Mouse (Mus musculus): ENCODE data around the gene Ripk3. TPM values are rescaled to one million over a fixed set of nuclear protein-coding genes. Genes with fewer than 3 reads are reported as not detected.

Gene Ripk3
- polyA plus RNA-seq, 1 experiment from 2014 or later: 32.7 TPM

DNA sequence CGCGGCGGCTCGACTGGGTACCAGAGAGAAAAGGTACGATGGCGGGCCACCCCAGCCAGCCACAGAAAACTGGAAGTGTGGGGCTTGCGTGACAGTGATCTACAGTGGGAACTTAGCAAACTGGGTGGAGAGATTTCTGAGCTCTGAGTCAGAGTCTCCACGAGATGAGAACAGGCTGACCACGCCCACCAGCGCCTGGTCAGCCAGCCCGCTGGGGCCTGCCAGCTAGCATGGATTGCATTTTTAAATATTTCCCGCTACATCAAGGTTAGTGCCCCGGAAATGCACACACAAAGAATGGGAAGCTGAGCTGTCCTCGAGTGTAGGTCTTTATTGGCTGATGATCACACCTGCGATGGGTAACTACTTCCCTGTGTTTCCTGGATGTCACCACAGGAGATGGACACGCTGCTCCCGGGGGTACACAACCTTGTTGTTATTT, 26.7 kb upstream of the Ripk3 start:
- H3K4me1 ChIP-seq (ENCODE audit: control insufficient read depth, insufficient read depth, low read length): peaks cover 4% of the 10 kb centered on the region
- no peaks in the 10 kb centered on the region for H3K36me3 ChIP-seq (ENCODE audit: control insufficient read depth, insufficient read depth, low read length)
- peak; percentile 94 for ATAC-seq (ENCODE audit: insufficient read depth, low FRiP score)
- H3K27me3 ChIP-seq (ENCODE audit: control insufficient read depth, insufficient read depth, low read length): no peaks in the 10 kb centered on the region
- H3K4me3 ChIP-seq (replicated peaks; ENCODE audit: low read length): peak overlapping the region; percentile 55
- peak overlapping the region; percentile 69 for H3K9ac ChIP-seq (ENCODE audit: low read length)
- peak overlapping the region; percentile 75 for H3K4me2 ChIP-seq (ENCODE audit: low read depth, low read length)
- H3K27ac ChIP-seq (ENCODE audit: low read length): peak overlapping the region; percentile 64; the same call in 1 of the 2 replicates
- no peaks in the 10 kb centered on the region for H3K9me3 ChIP-seq (replicated peaks; ENCODE audit: control insufficient read depth, low read length)
- WGBS: 19% methylated on average over 17 of the region's 17 CpGs

DNA sequence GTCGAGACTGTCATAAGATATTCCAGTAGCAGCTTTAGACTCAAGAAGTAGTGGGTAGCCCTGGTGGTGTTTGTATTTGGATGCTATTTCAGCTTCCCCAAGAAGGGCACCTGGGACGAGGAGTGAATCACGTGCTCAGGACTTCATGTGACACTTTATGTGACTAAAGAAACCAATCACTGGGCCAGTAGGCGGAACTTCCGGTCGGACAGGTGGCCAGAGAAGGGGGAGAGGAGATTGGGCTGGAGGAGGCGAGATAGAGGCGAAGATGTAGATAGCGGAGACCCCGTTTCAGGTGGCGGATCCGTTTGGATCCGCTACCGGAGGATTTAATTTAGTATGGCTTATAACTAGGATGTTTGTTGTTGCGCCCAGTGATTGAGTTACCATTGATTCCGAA, 26.2 kb upstream of the Ripk3 start:
- no peaks in the 10 kb centered on the region for H3K9me3 ChIP-seq (replicated peaks; ENCODE audit: control insufficient read depth, low read length)
- peak; percentile 69; the same call in 1 of the 2 replicates for ATAC-seq (ENCODE audit: insufficient read depth, low FRiP score)
- H3K27me3 ChIP-seq (ENCODE audit: control insufficient read depth, insufficient read depth, low read length): no peaks in the 10 kb centered on the region
- peaks cover 4% of the 10 kb centered on the region for H3K4me1 ChIP-seq (ENCODE audit: control insufficient read depth, insufficient read depth, low read length)
- H3K4me3 ChIP-seq (replicated peaks; ENCODE audit: low read length): peak overlapping the region; percentile 55
- peak overlapping the region; percentile 64; the same call in 1 of the 2 replicates for H3K27ac ChIP-seq (ENCODE audit: low read length)
- H3K4me2 ChIP-seq (ENCODE audit: low read depth, low read length): peak overlapping the region; percentile 75
- H3K9ac ChIP-seq (ENCODE audit: low read length): peak overlapping the region; percentile 69
- WGBS: 12% methylated on average over 16 of the region's 16 CpGs
- no peaks in the 10 kb centered on the region for H3K36me3 ChIP-seq (ENCODE audit: control insufficient read depth, insufficient read depth, low read length)

DNA sequence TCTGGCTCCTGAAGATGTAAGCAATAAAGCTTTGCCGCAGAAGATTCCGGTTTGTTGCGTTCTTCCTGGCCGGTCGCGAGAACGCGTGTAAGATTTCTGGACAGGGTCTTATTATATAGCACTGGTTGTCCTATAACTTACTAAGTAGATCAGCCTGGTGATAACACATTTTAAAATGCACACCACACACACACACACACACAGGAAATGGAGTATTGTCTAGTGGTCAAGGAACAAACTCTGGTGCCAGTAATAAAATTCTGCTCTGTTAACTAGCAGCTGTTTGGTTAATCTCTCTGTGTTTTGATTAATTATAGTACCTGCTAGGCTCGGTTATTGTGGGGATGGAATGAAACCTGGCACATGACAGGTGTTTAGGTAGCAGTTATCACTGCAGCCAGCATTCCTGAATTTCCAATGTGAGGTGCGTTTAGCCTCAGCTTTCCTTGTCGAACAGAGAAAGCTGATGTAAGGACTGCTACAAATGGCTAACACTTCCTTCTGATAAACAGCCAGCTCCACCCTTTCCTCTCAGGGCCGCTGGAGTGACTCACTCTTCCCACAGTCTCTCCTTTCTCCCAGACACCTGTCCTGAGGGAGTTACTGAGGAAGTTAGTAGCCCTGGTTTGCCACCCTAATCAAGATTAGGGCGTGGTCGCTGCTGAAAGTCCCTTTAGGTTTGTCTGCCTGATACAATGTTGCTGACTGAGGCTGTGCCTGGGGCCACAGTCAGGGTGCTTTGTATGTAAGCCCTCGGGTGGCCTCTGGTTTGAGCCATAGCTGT, 6.9 kb upstream of the Ripk3 start:
- peak; percentile 93 for ATAC-seq (ENCODE audit: insufficient read depth, low FRiP score)
- H3K27ac ChIP-seq (ENCODE audit: low read length): peak overlapping the region; percentile 81
- H3K9me3 ChIP-seq (replicated peaks; ENCODE audit: control insufficient read depth, low read length): no peaks in the 10 kb centered on the region
- H3K4me2 ChIP-seq (ENCODE audit: low read depth, low read length): no peak overlapping the region
- H3K9ac ChIP-seq (ENCODE audit: low read length): no peak overlapping the region
- H3K4me3 ChIP-seq (replicated peaks; ENCODE audit: low read length): no peak overlapping the region
- H3K27me3 ChIP-seq (ENCODE audit: control insufficient read depth, insufficient read depth, low read length): no peaks in the 10 kb centered on the region
- WGBS: 67% methylated on average over 15 of the region's 15 CpGs
- no peaks in the 10 kb centered on the region for H3K36me3 ChIP-seq (ENCODE audit: control insufficient read depth, insufficient read depth, low read length)
- H3K4me1 ChIP-seq (ENCODE audit: control insufficient read depth, insufficient read depth, low read length): no peaks in the 10 kb centered on the region

DNA sequence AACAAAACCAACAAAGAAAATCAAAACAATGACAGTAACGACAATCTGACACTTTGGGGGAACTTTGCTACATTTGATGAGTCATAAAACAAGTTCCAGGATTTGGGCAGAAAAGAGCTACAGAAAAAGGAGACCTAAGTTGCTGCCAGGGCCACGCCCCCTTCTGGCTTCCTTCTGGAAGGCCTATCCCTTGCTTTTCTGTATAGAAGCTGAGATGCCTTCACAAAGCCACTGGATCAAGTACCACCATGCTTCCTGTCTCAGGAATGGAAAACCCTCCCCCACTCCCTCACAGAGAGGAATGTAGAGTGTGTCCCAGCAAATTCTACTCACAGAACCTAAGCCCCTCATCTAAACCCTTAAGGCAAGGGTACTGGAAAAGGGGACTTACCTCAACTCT, 5.3 kb upstream of the Ripk3 start:
- Histone ChIP-seq H3K27me3 (ENCODE audit: control insufficient read depth, insufficient read depth, low read length) (no peaks in the 10 kb centered on the region), H3K36me3 (ENCODE audit: control insufficient read depth, insufficient read depth, low read length) (no peaks in the 10 kb centered on the region), H3K4me3 (replicated peaks; ENCODE audit: low read length) (no peak overlapping the region), H3K27ac (ENCODE audit: low read length) (no peak overlapping the region), H3K9me3 (replicated peaks; ENCODE audit: control insufficient read depth, low read length) (no peaks in the 10 kb centered on the region), H3K4me2 (ENCODE audit: low read depth, low read length) (no peak overlapping the region), H3K9ac (ENCODE audit: low read length) (no peak overlapping the region), H3K4me1 (ENCODE audit: control insufficient read depth, insufficient read depth, low read length) (no peaks in the 10 kb centered on the region)
- ATAC-seq (ENCODE audit: insufficient read depth, low FRiP score): no peak
- WGBS: 55% methylated on average over 2 of the region's 2 CpGs

DNA sequence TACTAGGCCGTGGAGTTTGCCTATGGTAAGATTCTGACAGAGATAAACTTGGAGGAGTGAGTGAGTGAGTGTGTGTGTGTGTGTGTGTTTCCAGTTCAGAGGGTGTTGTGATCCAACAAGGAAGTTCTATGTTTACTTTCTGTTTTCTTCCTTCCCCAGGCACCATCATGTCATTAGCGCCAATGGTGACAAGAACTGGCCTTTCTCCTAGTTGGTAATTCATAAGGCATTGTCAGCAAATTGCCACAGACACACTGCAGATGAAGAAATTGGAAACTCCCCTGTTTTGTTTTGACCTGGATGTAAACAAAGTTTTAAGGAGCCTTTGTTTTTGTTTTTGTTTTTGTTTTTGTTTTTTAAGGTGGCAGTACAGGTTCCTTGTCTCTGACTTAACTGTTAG, 4.8 kb upstream of the Ripk3 start:
- Histone ChIP-seq H3K9ac (ENCODE audit: low read length) (no peak overlapping the region), H3K4me3 (replicated peaks; ENCODE audit: low read length) (no peak overlapping the region), H3K4me2 (ENCODE audit: low read depth, low read length) (no peak overlapping the region), H3K9me3 (replicated peaks; ENCODE audit: control insufficient read depth, low read length) (no peaks in the 10 kb centered on the region), H3K4me1 (ENCODE audit: control insufficient read depth, insufficient read depth, low read length) (peaks cover 2% of the 10 kb centered on the region; the same call in 1 of the 2 replicates), H3K27me3 (ENCODE audit: control insufficient read depth, insufficient read depth, low read length) (no peaks in the 10 kb centered on the region), H3K27ac (ENCODE audit: low read length) (no peak overlapping the region), H3K36me3 (ENCODE audit: control insufficient read depth, insufficient read depth, low read length) (no peaks in the 10 kb centered on the region)
- ATAC-seq (ENCODE audit: insufficient read depth, low FRiP score): no peak
- WGBS: 50% methylated on average over 2 of the region's 2 CpGs

DNA sequence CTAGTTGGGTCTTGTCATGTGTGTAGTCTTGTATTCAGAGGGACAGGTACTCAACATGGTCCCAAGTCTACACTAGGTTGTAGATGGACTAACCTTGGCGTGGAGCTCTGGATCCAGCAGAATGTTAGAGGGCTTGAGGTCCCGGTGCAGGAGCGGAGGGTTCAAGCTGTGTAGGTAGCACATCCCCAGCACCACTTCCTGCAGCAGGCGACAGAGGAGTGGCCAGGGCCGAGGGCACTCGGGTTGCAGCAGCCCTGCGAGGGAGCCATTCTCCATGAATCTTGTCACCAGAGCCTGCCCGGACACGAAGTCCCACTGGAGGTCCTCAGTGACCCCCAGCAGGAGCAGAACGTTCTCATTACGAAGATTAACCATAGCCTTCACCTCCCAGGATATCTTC, 934 bp downstream of the Ripk3 start:
- no peak for ATAC-seq (ENCODE audit: insufficient read depth, low FRiP score)
- Histone ChIP-seq H3K9me3 (replicated peaks; ENCODE audit: control insufficient read depth, low read length) (no peaks in the 10 kb centered on the region), H3K4me1 (ENCODE audit: control insufficient read depth, insufficient read depth, low read length) (peaks cover 17% of the 10 kb centered on the region; the same call in 1 of the 2 replicates), H3K4me3 (replicated peaks; ENCODE audit: low read length) (peak overlapping the region; percentile 51), H3K27me3 (ENCODE audit: control insufficient read depth, insufficient read depth, low read length) (0 out of 2 replicates have a peak, but pooled peaks cover 8% of the 10 kb centered on the region), H3K9ac (ENCODE audit: low read length) (peak overlapping the region; percentile 71; the same call in 1 of the 2 replicates), H3K4me2 (ENCODE audit: low read depth, low read length) (peak overlapping the region; percentile 72), H3K27ac (ENCODE audit: low read length) (no peak overlapping the region), H3K36me3 (ENCODE audit: control insufficient read depth, insufficient read depth, low read length) (no peaks in the 10 kb centered on the region)
- 42% methylated on average over 11 of the region's 11 CpGs for WGBS

DNA sequence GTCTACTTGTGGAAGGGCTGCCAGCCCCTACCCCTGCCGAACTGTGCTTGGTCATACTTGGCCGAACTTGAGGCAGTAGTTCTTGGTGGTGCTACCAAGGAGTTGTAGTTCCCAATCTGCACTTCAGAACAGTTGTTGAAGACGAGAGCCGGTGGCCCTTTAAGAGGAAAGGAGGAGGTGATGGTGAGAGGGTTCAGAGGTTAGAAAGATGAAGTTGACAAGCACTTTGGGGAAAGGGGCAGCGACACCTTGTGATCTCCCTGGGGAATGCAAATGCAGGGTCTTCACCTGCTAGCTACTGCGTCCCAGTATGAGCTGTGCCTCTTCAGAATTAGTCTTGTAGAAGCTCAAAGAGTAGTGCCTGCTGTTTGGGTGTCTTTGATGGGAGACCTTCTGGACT, 3.5 kb downstream of the Ripk3 start:
- H3K4me2 ChIP-seq (ENCODE audit: low read depth, low read length): no peak overlapping the region
- ATAC-seq (ENCODE audit: insufficient read depth, low FRiP score): no peak
- 0 out of 2 replicates have a peak, but pooled peaks cover 8% of the 10 kb centered on the region for H3K27me3 ChIP-seq (ENCODE audit: control insufficient read depth, insufficient read depth, low read length)
- H3K27ac ChIP-seq (ENCODE audit: low read length): no peak overlapping the region
- H3K9ac ChIP-seq (ENCODE audit: low read length): no peak overlapping the region
- H3K4me3 ChIP-seq (replicated peaks; ENCODE audit: low read length): no peak overlapping the region
- H3K4me1 ChIP-seq (ENCODE audit: control insufficient read depth, insufficient read depth, low read length): peaks cover 29% of the 10 kb centered on the region; the same call in 1 of the 2 replicates
- H3K36me3 ChIP-seq (ENCODE audit: control insufficient read depth, insufficient read depth, low read length): no peaks in the 10 kb centered on the region
- WGBS: 42% methylated on average over 6 of the region's 6 CpGs
- no peaks in the 10 kb centered on the region for H3K9me3 ChIP-seq (replicated peaks; ENCODE audit: control insufficient read depth, low read length)

DNA sequence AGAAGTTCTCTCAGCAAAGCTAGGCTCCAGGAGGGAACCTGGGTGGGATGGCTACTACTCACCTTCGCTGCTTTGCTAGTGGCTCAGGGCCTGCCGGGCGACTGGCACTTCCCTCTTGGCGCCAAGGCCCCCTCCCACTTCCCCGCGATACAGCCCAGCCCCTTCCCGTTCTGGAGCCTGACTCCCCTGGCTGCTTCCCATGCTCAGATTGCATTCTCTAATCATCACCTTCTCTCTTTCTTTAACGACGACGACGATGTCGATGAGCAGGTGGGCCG, 4.8 kb downstream of the Ripk3 start, which contains the start of gene Adcy4:
TSS of gene Adcy4 (minus strand) at position 138 of the 278 bp plus-strand sequence.
- Histone ChIP-seq H3K4me2 (ENCODE audit: low read depth, low read length) (peak within 1 kb of the TSS; percentile 68), H3K9me3 (replicated peaks; ENCODE audit: control insufficient read depth, low read length) (no peaks in the 10 kb centered on the region), H3K4me1 (ENCODE audit: control insufficient read depth, insufficient read depth, low read length) (peaks cover 29% of the 10 kb centered on the region; the same call in 1 of the 2 replicates), H3K27me3 (ENCODE audit: control insufficient read depth, insufficient read depth, low read length) (0 out of 2 replicates have a peak, but pooled peaks cover 8% of the 10 kb centered on the region), H3K27ac (ENCODE audit: low read length) (peak within 1 kb of the TSS; percentile 67), H3K4me3 (replicated peaks; ENCODE audit: low read length) (peak within 1 kb of the TSS; percentile 49), H3K9ac (ENCODE audit: low read length) (peak within 1 kb of the TSS; percentile 69), H3K36me3 (ENCODE audit: control insufficient read depth, insufficient read depth, low read length) (no peaks in the 10 kb centered on the region)
- no peak for ATAC-seq (ENCODE audit: insufficient read depth, low FRiP score)
- 15% methylated on average over 13 of the region's 13 CpGs for WGBS

DNA sequence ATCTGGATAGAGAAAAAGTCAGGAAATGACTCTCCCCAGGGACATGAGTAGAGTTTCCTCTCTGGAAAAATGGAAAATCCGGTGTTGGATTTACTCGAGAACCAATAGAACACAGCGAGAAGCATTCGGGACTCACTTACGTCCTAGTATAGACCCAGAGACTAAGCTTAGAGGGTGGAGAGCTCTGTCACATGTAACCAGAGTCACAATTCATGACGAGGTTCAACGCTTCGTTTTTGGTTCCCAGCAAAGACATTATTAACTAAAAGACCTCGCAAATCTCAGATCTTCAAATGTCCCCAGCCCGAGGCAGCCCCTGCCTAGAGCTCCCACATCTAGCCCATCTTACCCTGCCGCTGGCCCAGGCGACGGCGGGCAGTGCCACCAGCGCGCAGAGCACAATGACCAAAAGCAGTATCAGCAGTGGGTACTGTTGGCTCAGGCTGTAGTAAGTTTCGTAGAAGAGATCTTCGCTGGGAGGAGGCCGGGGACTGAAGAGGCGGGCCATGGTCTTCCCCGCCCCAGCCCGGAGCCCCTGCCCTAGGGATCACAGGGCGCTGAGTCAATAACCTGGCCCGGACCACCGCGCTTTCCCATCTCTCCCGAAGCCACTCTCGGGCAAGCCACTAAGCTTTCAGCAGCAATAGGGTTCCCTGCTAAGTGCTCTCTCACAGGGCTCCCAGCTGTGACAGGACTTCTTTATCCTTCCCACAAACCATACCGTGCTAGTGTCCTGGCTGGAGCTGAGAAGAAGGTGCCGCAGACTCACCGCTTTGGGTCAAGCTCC, 5.3 kb downstream of the Ripk3 start:
- H3K27ac ChIP-seq (ENCODE audit: low read length): peak overlapping the region; percentile 67
- H3K9me3 ChIP-seq (replicated peaks; ENCODE audit: control insufficient read depth, low read length): no peaks in the 10 kb centered on the region
- H3K4me1 ChIP-seq (ENCODE audit: control insufficient read depth, insufficient read depth, low read length): peaks cover 26% of the 10 kb centered on the region; the same call in 1 of the 2 replicates
- 6% methylated on average over 31 of the region's 31 CpGs for WGBS
- H3K27me3 ChIP-seq (ENCODE audit: control insufficient read depth, insufficient read depth, low read length): 0 out of 2 replicates have a peak, but pooled peaks cover 8% of the 10 kb centered on the region
- H3K9ac ChIP-seq (ENCODE audit: low read length): peak overlapping the region; percentile 69
- H3K4me3 ChIP-seq (replicated peaks; ENCODE audit: low read length): peak overlapping the region; percentile 49
- no peaks in the 10 kb centered on the region for H3K36me3 ChIP-seq (ENCODE audit: control insufficient read depth, insufficient read depth, low read length)
- peak overlapping the region; percentile 68 for H3K4me2 ChIP-seq (ENCODE audit: low read depth, low read length)
- ATAC-seq (ENCODE audit: insufficient read depth, low FRiP score): peak; percentile 46
